Mouse (Mus musculus): ENCODE data around the gene Fignl1. TPM values are rescaled to one million over a fixed set of nuclear protein-coding genes. Genes with fewer than 3 reads are reported as not detected.

Fignl1 gene
- polyA plus RNA-seq, 1 experiment from 2014 or later: 107 TPM

- Histone ChIP-seq H3K4me2 (peak overlapping the region; percentile 33; the same call in 1 of the 2 replicates), H3K4me1 (replicated peaks) (peaks cover 77% of the 10 kb centered on the region), H3K27ac (no peak overlapping the region), H3K4me3 (replicated peaks) (no peak overlapping the region), H3K36me3 (peaks cover 54% of the 10 kb centered on the region), H3K27me3 (no peaks in the 10 kb centered on the region), H3K9me3 (replicated peaks) (no peaks in the 10 kb centered on the region), H3K9ac (no peak overlapping the region)
- 73% methylated on average over 4 of the region's 4 CpGs for WGBS (ENCODE audit: insufficient replicate concordance)
- no peak for ATAC-seq (ENCODE audit: low read depth)
- no peak for DNase-seq
Measured at GRCm38 (mm10) chr11:11805951-11806350, 2.8 kb downstream of the Fignl1 start.

- DNase-seq: no peak
- H3K9me3 ChIP-seq (replicated peaks): no peaks in the 10 kb centered on the region
- H3K4me1 ChIP-seq (replicated peaks): peaks cover 65% of the 10 kb centered on the region
- H3K9ac ChIP-seq: 0 out of 2 replicates have a peak overlapping the region, but pooled peaks have one; percentile 2
- no peaks in the 10 kb centered on the region for H3K27me3 ChIP-seq
- no peak overlapping the region for H3K27ac ChIP-seq
- 81% methylated on average over 5 of the region's 5 CpGs for WGBS (ENCODE audit: insufficient replicate concordance)
- no peak overlapping the region for H3K4me2 ChIP-seq
- H3K36me3 ChIP-seq: peaks cover 68% of the 10 kb centered on the region
- H3K4me3 ChIP-seq (replicated peaks): no peak overlapping the region
- no peak for ATAC-seq (ENCODE audit: low read depth)
Measured at GRCm38 (mm10) chr11:11804421-11804820, 4.3 kb downstream of the Fignl1 start.

- H3K4me1 ChIP-seq (replicated peaks): peaks cover 45% of the 10 kb centered on the region
- peak overlapping the region; percentile 44 for H3K4me2 ChIP-seq
- peak overlapping the region; percentile 5; the same call in 1 of the 2 replicates for H3K9ac ChIP-seq
- H3K9me3 ChIP-seq (replicated peaks): no peaks in the 10 kb centered on the region
- ATAC-seq (ENCODE audit: low read depth) (peak; percentile 44; the same call in 1 of the 2 replicates), DNase-seq (no peak)
- peak overlapping the region; percentile 19 for H3K4me3 ChIP-seq (replicated peaks)
- no peaks in the 10 kb centered on the region for H3K27me3 ChIP-seq
- H3K27ac ChIP-seq: no peak overlapping the region
- 59% methylated on average over 9 of the region's 9 CpGs for WGBS (ENCODE audit: insufficient replicate concordance)
- peaks cover 94% of the 10 kb centered on the region for H3K36me3 ChIP-seq
Measured at GRCm38 (mm10) chr11:11801067-11801466, 7.7 kb downstream of the Fignl1 start.

- no peak overlapping the region for H3K4me3 ChIP-seq (replicated peaks)
- H3K27ac ChIP-seq: no peak overlapping the region
- 89% methylated on average over 3 of the region's 3 CpGs for WGBS (ENCODE audit: insufficient replicate concordance)
- H3K36me3 ChIP-seq: peaks cover 94% of the 10 kb centered on the region
- ATAC-seq (ENCODE audit: low read depth) (no peak), DNase-seq (no peak)
- no peaks in the 10 kb centered on the region for H3K9me3 ChIP-seq (replicated peaks)
- H3K4me1 ChIP-seq (replicated peaks): peaks cover 38% of the 10 kb centered on the region
- no peaks in the 10 kb centered on the region for H3K27me3 ChIP-seq
- H3K9ac ChIP-seq: no peak overlapping the region
- H3K4me2 ChIP-seq: no peak overlapping the region
Measured at GRCm38 (mm10) chr11:11800304-11800703, 8.5 kb downstream of the Fignl1 start.

- Histone ChIP-seq H3K4me3 (replicated peaks) (no peak overlapping the region), H3K4me1 (replicated peaks) (peaks cover 28% of the 10 kb centered on the region), H3K9ac (no peak overlapping the region), H3K27ac (no peak overlapping the region), H3K27me3 (no peaks in the 10 kb centered on the region), H3K9me3 (replicated peaks) (no peaks in the 10 kb centered on the region), H3K36me3 (peaks cover 79% of the 10 kb centered on the region), H3K4me2 (no peak overlapping the region)
- ATAC-seq (ENCODE audit: low read depth) (no peak), DNase-seq (no peak)
- 97% methylated on average over 1 of the region's 1 CpGs for WGBS (ENCODE audit: insufficient replicate concordance)
Measured at GRCm38 (mm10) chr11:11798690-11799089, 10.1 kb downstream of the Fignl1 start.

GRCm38 (mm10) chr11:11794626-11795025, 14.1 kb downstream of the Fignl1 start:
- H3K27me3 ChIP-seq: no peaks in the 10 kb centered on the region
- no peak overlapping the region for H3K9ac ChIP-seq
- H3K27ac ChIP-seq: no peak overlapping the region
- DNase-seq (no peak), ATAC-seq (ENCODE audit: low read depth) (no peak)
- no peak overlapping the region for H3K4me3 ChIP-seq (replicated peaks)
- WGBS (ENCODE audit: insufficient replicate concordance): 78% methylated on average over 1 of the region's 1 CpGs
- no peaks in the 10 kb centered on the region for H3K9me3 ChIP-seq (replicated peaks)
- no peaks in the 10 kb centered on the region for H3K4me1 ChIP-seq (replicated peaks)
- no peak overlapping the region for H3K4me2 ChIP-seq
- peaks cover 42% of the 10 kb centered on the region for H3K36me3 ChIP-seq

GRCm38 (mm10) chr11:11788521-11788974, 20.2 kb downstream of the Fignl1 start:
- Histone ChIP-seq H3K36me3 (no peaks in the 10 kb centered on the region), H3K27me3 (no peaks in the 10 kb centered on the region), H3K27ac (no peak overlapping the region), H3K4me1 (replicated peaks) (no peaks in the 10 kb centered on the region), H3K4me2 (peak overlapping the region; percentile 44), H3K9ac (no peak overlapping the region), H3K9me3 (replicated peaks) (no peaks in the 10 kb centered on the region), H3K4me3 (replicated peaks) (no peak overlapping the region; the same call in 1 of the 2 replicates)
- peak; percentile 92 for ATAC-seq (ENCODE audit: low read depth)
- peak; percentile 61 for DNase-seq
- WGBS (ENCODE audit: insufficient replicate concordance): under 1% methylated on average over 8 of the region's 8 CpGs

- DNase-seq: no peak
- Histone ChIP-seq H3K4me3 (replicated peaks) (no peak overlapping the region), H3K4me2 (no peak overlapping the region), H3K4me1 (replicated peaks) (no peaks in the 10 kb centered on the region), H3K27ac (no peak overlapping the region), H3K9ac (no peak overlapping the region), H3K27me3 (no peaks in the 10 kb centered on the region), H3K36me3 (no peaks in the 10 kb centered on the region), H3K9me3 (replicated peaks) (no peaks in the 10 kb centered on the region)
- no peak for ATAC-seq (ENCODE audit: low read depth)
- 34% methylated on average over 6 of the region's 6 CpGs for WGBS (ENCODE audit: insufficient replicate concordance)
Measured at GRCm38 (mm10) chr11:11785457-11785856, 23.3 kb downstream of the Fignl1 start.

GRCm38 (mm10) chr11:11781728-11782127, 27.0 kb downstream of the Fignl1 start:
- H3K9ac ChIP-seq: no peak overlapping the region
- ATAC-seq (ENCODE audit: low read depth) (no peak), DNase-seq (no peak)
- H3K4me1 ChIP-seq (replicated peaks): no peaks in the 10 kb centered on the region
- no peaks in the 10 kb centered on the region for H3K27me3 ChIP-seq
- H3K4me3 ChIP-seq (replicated peaks): no peak overlapping the region
- H3K36me3 ChIP-seq: no peaks in the 10 kb centered on the region
- WGBS (ENCODE audit: insufficient replicate concordance): 72% methylated on average over 8 of the region's 8 CpGs
- no peak overlapping the region for H3K27ac ChIP-seq
- H3K9me3 ChIP-seq (replicated peaks): no peaks in the 10 kb centered on the region
- no peak overlapping the region for H3K4me2 ChIP-seq

GRCm38 (mm10) chr11:11778345-11778744, 30.4 kb downstream of the Fignl1 start:
- Histone ChIP-seq H3K27ac (no peak overlapping the region), H3K36me3 (no peaks in the 10 kb centered on the region)
- 86% methylated on average over 6 of the region's 6 CpGs for WGBS (ENCODE audit: insufficient replicate concordance)

GRCm38 (mm10) chr11:11777796-11778195, 31.0 kb downstream of the Fignl1 start:
- H3K27me3 ChIP-seq: no peaks in the 10 kb centered on the region
- WGBS (ENCODE audit: insufficient replicate concordance): 78% methylated on average over 2 of the region's 2 CpGs
- no peak overlapping the region for H3K4me2 ChIP-seq

More at GRCm38 (mm10) chr11:11778345-11778744, 30.4 kb downstream of the Fignl1 start:
- Histone ChIP-seq H3K4me3 (replicated peaks) (no peak overlapping the region), H3K27me3 (no peaks in the 10 kb centered on the region), H3K9me3 (replicated peaks) (no peaks in the 10 kb centered on the region), H3K4me1 (replicated peaks) (no peaks in the 10 kb centered on the region), H3K4me2 (no peak overlapping the region), H3K9ac (no peak overlapping the region)
- ATAC-seq (ENCODE audit: low read depth): no peak
- no peak for DNase-seq

GRCm38 (mm10) chr11:11777246-11777645, 31.5 kb downstream of the Fignl1 start:
- Histone ChIP-seq H3K9ac (no peak overlapping the region), H3K4me2 (no peak overlapping the region), H3K9me3 (replicated peaks) (no peaks in the 10 kb centered on the region), H3K4me3 (replicated peaks) (no peak overlapping the region), H3K36me3 (0 out of 2 replicates have a peak, but pooled peaks cover under 1% of the 10 kb centered on the region), H3K27ac (no peak overlapping the region), H3K4me1 (replicated peaks) (no peaks in the 10 kb centered on the region), H3K27me3 (no peaks in the 10 kb centered on the region)
- 54% methylated on average over 3 of the region's 3 CpGs for WGBS (ENCODE audit: insufficient replicate concordance)
- DNase-seq: no peak
- ATAC-seq (ENCODE audit: low read depth): no peak

More at GRCm38 (mm10) chr11:11777796-11778195, 31.0 kb downstream of the Fignl1 start:
- no peak for ATAC-seq (ENCODE audit: low read depth)
- Histone ChIP-seq H3K36me3 (no peaks in the 10 kb centered on the region), H3K9me3 (replicated peaks) (no peaks in the 10 kb centered on the region), H3K9ac (no peak overlapping the region), H3K27ac (no peak overlapping the region), H3K4me1 (replicated peaks) (no peaks in the 10 kb centered on the region), H3K4me3 (replicated peaks) (no peak overlapping the region)
- DNase-seq: no peak
